Mouse (Mus musculus): ENCODE data around the gene Lrch4. TPM values are rescaled to one million over a fixed set of nuclear protein-coding genes. Genes with fewer than 3 reads are reported as not detected.

Gene Lrch4
- total RNA-seq (2014; rRNA removed) (13.1 and 14.5 TPM in 2 replicates), polyA plus RNA-seq (2015; fragmentation: Nextera tagmentation; extraction: Ambion mirVana) (13.1 and 15.9 TPM in 2 replicates)

GRCm38 (mm10) chr5:137628498-137629305, at the start of gene Lrch4, which contains the start of the genes Fbxo24 and Gm20605:
Gene Lrch4, plus strand, starts transcription at chr5:137629121.
Gene Fbxo24, minus strand, starts transcription at chr5:137629002.
Gene Gm20605, plus strand, starts transcription at chr5:137629175.
- Histone ChIP-seq H3K4me1 (ENCODE audit: insufficient read depth, low read length) (peaks cover 10% of the 10 kb centered on the region), H3K27me3 (ENCODE audit: insufficient read depth, low read length) (no peaks in the 10 kb centered on the region), H3K9ac (replicated peaks; ENCODE audit: low read length, poor library complexity, severe bottlenecking) (peak within 1 kb of the TSS; percentile 80), H3K9me3 (ENCODE audit: low read length) (no peaks in the 10 kb centered on the region), H3K27ac (ENCODE audit: low read depth, low read length) (peak within 1 kb of the TSS; percentile 87), H3K4me2 (ENCODE audit: low read depth, low read length, poor library complexity, severe bottlenecking) (peak within 1 kb of the TSS; percentile 89), H3K36me3 (ENCODE audit: insufficient read depth, low read length) (peaks cover 3% of the 10 kb centered on the region), H3K4me3 (ENCODE audit: low read depth, low read length) (peak within 1 kb of the TSS; percentile 92)
- peak; percentile 100 for DNase-seq (ENCODE audit: low spot score)
- under 1% methylated on average over 44 of the region's 46 CpGs for WGBS
- peak; percentile 98 for ATAC-seq (ENCODE audit: low FRiP score)
- peak; percentile 35; the same call in 1 of the 2 replicates for TF ChIP-seq CTCF (IDR thresholded peaks at IDR 0.05)

- Histone ChIP-seq H3K36me3 (ENCODE audit: insufficient read depth, low read length) (no peaks in the 10 kb centered on the region), H3K4me2 (ENCODE audit: low read depth, low read length, poor library complexity, severe bottlenecking) (no peak overlapping the region), H3K9ac (replicated peaks; ENCODE audit: low read length, poor library complexity, severe bottlenecking) (no peak overlapping the region), H3K27me3 (ENCODE audit: insufficient read depth, low read length) (no peaks in the 10 kb centered on the region), H3K27ac (ENCODE audit: low read depth, low read length) (no peak overlapping the region), H3K4me1 (ENCODE audit: insufficient read depth, low read length) (no peaks in the 10 kb centered on the region), H3K4me3 (ENCODE audit: low read depth, low read length) (no peak overlapping the region), H3K9me3 (ENCODE audit: low read length) (no peaks in the 10 kb centered on the region)
- ATAC-seq (ENCODE audit: low FRiP score) = no peak
- WGBS = 82% methylated on average over 6 of the region's 6 CpGs
- no peak for TF ChIP-seq CTCF (IDR thresholded peaks at IDR 0.05)
- no peak for DNase-seq (ENCODE audit: low spot score)
These were observed 48.7 kb upstream of the Lrch4 start for GRCm38 (mm10) chr5:137580246-137580645.

GRCm38 (mm10) chr5:137582702-137583101, 46.2 kb upstream of the Lrch4 start:
- no peak for TF ChIP-seq CTCF (IDR thresholded peaks at IDR 0.05)
- peak; percentile 15; the same call in 1 of the 2 replicates for ATAC-seq (ENCODE audit: low FRiP score)
- no peaks in the 10 kb centered on the region for H3K27me3 ChIP-seq (ENCODE audit: insufficient read depth, low read length)
- WGBS = 46% methylated on average over 8 of the region's 8 CpGs
- H3K4me3 ChIP-seq (ENCODE audit: low read depth, low read length) = peak overlapping the region; percentile 34; the same call in 1 of the 2 replicates
- H3K27ac ChIP-seq (ENCODE audit: low read depth, low read length) = peak overlapping the region; percentile 84
- no peaks in the 10 kb centered on the region for H3K4me1 ChIP-seq (ENCODE audit: insufficient read depth, low read length)
- peak overlapping the region; percentile 64; the same call in 1 of the 2 replicates for H3K9ac ChIP-seq (replicated peaks; ENCODE audit: low read length, poor library complexity, severe bottlenecking)
- no peaks in the 10 kb centered on the region for H3K36me3 ChIP-seq (ENCODE audit: insufficient read depth, low read length)
- DNase-seq (ENCODE audit: low spot score) = no peak
- 0 out of 2 replicates have a peak, but pooled peaks cover 2% of the 10 kb centered on the region for H3K9me3 ChIP-seq (ENCODE audit: low read length)
- peak overlapping the region; percentile 53 for H3K4me2 ChIP-seq (ENCODE audit: low read depth, low read length, poor library complexity, severe bottlenecking)

GRCm38 (mm10) chr5:137583670-137584169, 45.2 kb upstream of the Lrch4 start:
- Histone ChIP-seq H3K36me3 (ENCODE audit: insufficient read depth, low read length) (no peaks in the 10 kb centered on the region), H3K9ac (replicated peaks; ENCODE audit: low read length, poor library complexity, severe bottlenecking) (peak overlapping the region; percentile 64), H3K27ac (ENCODE audit: low read depth, low read length) (peak overlapping the region; percentile 84), H3K4me3 (ENCODE audit: low read depth, low read length) (peak overlapping the region; percentile 34), H3K4me1 (ENCODE audit: insufficient read depth, low read length) (no peaks in the 10 kb centered on the region), H3K9me3 (ENCODE audit: low read length) (0 out of 2 replicates have a peak, but pooled peaks cover 2% of the 10 kb centered on the region), H3K4me2 (ENCODE audit: low read depth, low read length, poor library complexity, severe bottlenecking) (peak overlapping the region; percentile 53), H3K27me3 (ENCODE audit: insufficient read depth, low read length) (no peaks in the 10 kb centered on the region)
- 16% methylated on average over 27 of the region's 27 CpGs for WGBS
- DNase-seq (ENCODE audit: low spot score) (peak; percentile 89), ATAC-seq (ENCODE audit: low FRiP score) (peak; percentile 91)
- TF ChIP-seq CTCF (IDR thresholded peaks at IDR 0.05) = peak; percentile 62

- no peaks in the 10 kb centered on the region for H3K36me3 ChIP-seq (ENCODE audit: insufficient read depth, low read length)
- H3K27me3 ChIP-seq (ENCODE audit: insufficient read depth, low read length) = no peaks in the 10 kb centered on the region
- H3K4me1 ChIP-seq (ENCODE audit: insufficient read depth, low read length) = no peaks in the 10 kb centered on the region
- no peak overlapping the region for H3K9ac ChIP-seq (replicated peaks; ENCODE audit: low read length, poor library complexity, severe bottlenecking)
- 0 out of 2 replicates have a peak, but pooled peaks cover 2% of the 10 kb centered on the region for H3K9me3 ChIP-seq (ENCODE audit: low read length)
- ATAC-seq (ENCODE audit: low FRiP score) = no peak
- DNase-seq (ENCODE audit: low spot score) = peak; percentile 70
- no peak overlapping the region for H3K27ac ChIP-seq (ENCODE audit: low read depth, low read length)
- WGBS = 32% methylated on average over 8 of the region's 8 CpGs
- peak; percentile 63 for TF ChIP-seq CTCF (IDR thresholded peaks at IDR 0.05)
- H3K4me2 ChIP-seq (ENCODE audit: low read depth, low read length, poor library complexity, severe bottlenecking) = no peak overlapping the region
- H3K4me3 ChIP-seq (ENCODE audit: low read depth, low read length) = no peak overlapping the region
These were observed 43.9 kb upstream of the Lrch4 start for GRCm38 (mm10) chr5:137584976-137585375.

Measured in midbrain, postnatal 0 days (tissue).